Mouse (Mus musculus) ES-Bruce4 (cell line): Measurements from ENCODE around the gene Ccdc57. TPM values are rescaled to one million over a fixed set of nuclear protein-coding genes. Genes with fewer than 3 reads are reported as not detected.

ENCODE experiments used
- H3K27ac ChIP-seq: 2 replicates; pipeline ENCODE4 v1.5.1; 2012; ENCODE audit warnings: low read length, inconsistent platforms; ENCODE audit not compliant: insufficient read depth
- H3K27me3 ChIP-seq: 2 replicates; pipeline ENCODE4 v1.6.1; 2012; ENCODE audit warnings: mild to moderate bottlenecking, low read length, inconsistent platforms; ENCODE audit not compliant: control insufficient read depth, poor library complexity, insufficient read depth, severe bottlenecking
- H3K36me3 ChIP-seq: 2 replicates; pipeline ENCODE4 v1.6.1; 2012; ENCODE audit warnings: inconsistent platforms, mild to moderate bottlenecking, low read length, moderate library complexity; ENCODE audit not compliant: control insufficient read depth, poor library complexity, insufficient read depth, severe bottlenecking
- H3K4me1 ChIP-seq: one replicate; pipeline ENCODE4 v1.8.1; 2011; ENCODE audit warnings: low read length; ENCODE audit not compliant: control insufficient read depth, insufficient read depth
- H3K4me3 ChIP-seq: 2 replicates; pipeline ENCODE4 v1.5.1; 2011; ENCODE audit warnings: low read depth, mild to moderate bottlenecking, low read length
- H3K9ac ChIP-seq: 2 replicates; pipeline ENCODE4 v1.6.1; 2012; ENCODE audit warnings: low read depth, mild to moderate bottlenecking, inconsistent platforms; ENCODE audit not compliant: poor library complexity, severe bottlenecking
- H3K9me3 ChIP-seq: replicated peaks from 2 replicates; pipeline ENCODE4 v1.6.1; 2012; ENCODE audit warnings: mild to moderate bottlenecking, low read length, inconsistent platforms; ENCODE audit not compliant: control insufficient read depth, poor library complexity, insufficient read depth, severe bottlenecking
- CTCF ChIP-seq: IDR thresholded peaks from one replicate; pipeline ENCODE4 v1.8.1; 2011; ENCODE audit warnings: low read depth, low read length
- EP300 ChIP-seq: IDR thresholded peaks from 2 replicates; pipeline ENCODE4 v1.6.1; 2011; ENCODE audit warnings: low read depth, low read length; ENCODE audit not compliant: insufficient read depth
- POLR2A ChIP-seq: IDR thresholded peaks from one replicate; pipeline ENCODE4 v1.8.1; 2011; ENCODE audit warnings: low read length; ENCODE audit not compliant: insufficient read depth
- polyA plus RNA-seq: library from polyadenylated mRNA; stranded (reverse); fragments of >200 nt; gene quantifications from 2 replicates; pipeline ENCODE4 v1.2.4, GENCODE M21; 2011; ENCODE audit warnings: low read depth; ENCODE audit not compliant: missing spikeins, insufficient read depth, insufficient read length

Ccdc57 gene
- 3.4 and 3.8 TPM in 2 replicates for polyA plus RNA-seq

DNA sequence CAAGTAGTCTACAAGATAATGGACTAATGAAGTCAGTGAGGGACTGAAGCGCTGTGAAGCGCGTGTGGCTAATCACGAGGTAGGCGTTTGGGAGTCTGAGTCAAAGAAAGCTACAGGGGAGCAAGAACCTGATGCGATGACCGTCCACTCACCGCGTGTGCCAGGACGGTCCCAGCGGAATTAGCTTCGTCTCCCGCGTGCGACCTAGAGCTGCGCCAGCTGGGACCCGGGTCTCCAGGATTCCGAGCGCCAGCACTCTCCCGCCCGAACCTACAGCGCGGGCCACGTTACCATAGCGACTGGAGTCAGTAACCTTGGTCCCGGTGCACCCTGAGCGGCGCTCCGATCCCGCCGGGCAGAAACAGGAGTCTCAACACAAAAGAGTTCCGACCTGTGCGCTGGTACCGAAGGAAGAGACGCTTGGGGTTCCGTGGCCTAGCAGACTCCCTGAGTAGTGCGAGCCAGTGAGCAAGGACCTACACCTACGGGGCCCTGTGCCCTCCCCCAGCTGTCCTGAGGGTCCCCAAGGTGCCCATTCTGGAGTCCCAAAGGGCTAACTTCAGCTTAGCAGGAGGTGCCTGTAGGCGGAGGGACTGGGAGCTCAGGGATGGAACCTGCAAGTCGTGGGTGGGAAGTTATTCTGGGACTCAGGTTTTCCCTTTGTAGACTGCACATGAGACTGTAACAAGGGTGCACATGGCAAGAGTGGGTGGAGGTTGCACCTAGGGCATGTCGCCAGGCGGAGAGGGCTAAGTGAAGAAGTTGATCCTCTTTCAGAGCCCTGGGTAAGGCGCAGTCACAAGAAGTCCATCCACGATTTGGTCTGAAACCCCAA, at the start of gene Ccdc57:
Gene Ccdc57 (minus strand): TSS at position 309 of the 835 bp plus-strand sequence.
- Histone ChIP-seq H3K9me3 (no peaks in the 10 kb centered on the region), H3K9ac (peak within 1 kb of the TSS; percentile 46), H3K4me3 (peak within 1 kb of the TSS; percentile 89), H3K36me3 (no peaks in the 10 kb centered on the region), H3K4me1 (no peaks in the 10 kb centered on the region), H3K27ac (no peak within 1 kb of the TSS), H3K27me3 (no peaks in the 10 kb centered on the region)
- TF ChIP-seq POLR2A (peak; percentile 6), CTCF (no peak)

DNA sequence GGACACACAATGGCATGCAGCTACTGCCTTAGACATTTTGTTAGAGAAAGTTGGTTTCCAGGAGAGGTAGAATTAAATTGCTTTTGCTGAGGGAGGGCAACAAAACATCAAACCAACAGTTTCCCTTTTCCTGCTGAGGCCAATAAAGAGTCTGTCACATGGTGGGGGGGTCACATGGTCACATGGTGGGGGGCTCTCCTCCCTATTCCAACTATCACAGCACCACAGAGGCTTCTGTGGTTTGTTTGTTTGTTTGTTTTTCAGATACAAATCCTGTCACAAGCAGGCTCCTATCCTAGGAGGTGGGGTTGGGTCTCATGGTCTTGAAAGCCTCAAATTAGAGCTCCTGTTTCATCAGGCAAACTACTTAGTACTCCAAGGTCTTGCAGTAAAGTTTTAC, 49.8 kb upstream of the Ccdc57 start:
- no peak for TF ChIP-seq EP300
- TF ChIP-seq CTCF, result no peak
- no peak for TF ChIP-seq POLR2A
- Histone ChIP-seq H3K9ac (no peak overlapping the region), H3K36me3 (peaks cover 66% of the 10 kb centered on the region), H3K9me3 (no peaks in the 10 kb centered on the region), H3K4me3 (no peak overlapping the region), H3K27me3 (no peaks in the 10 kb centered on the region), H3K4me1 (no peaks in the 10 kb centered on the region), H3K27ac (no peak overlapping the region)

DNA sequence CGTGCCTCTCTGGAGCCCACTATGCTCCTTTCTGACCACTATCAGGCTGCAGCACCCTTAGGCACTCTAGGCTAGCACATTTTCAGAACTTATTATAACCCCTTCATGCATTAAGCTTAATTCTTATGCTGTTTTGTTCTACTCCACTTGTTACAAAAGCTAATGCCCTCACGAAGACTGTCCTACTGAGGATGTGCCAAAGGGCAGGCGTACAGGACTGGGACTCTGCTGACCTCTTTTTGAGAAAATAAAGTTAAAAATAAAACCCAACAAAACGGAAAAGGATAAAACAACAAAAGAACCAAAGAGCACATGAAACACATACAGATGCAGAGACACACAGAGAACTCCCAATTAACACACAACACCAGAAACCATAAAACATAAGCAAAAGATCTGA, 49.0 kb upstream of the Ccdc57 start:
- H3K36me3 ChIP-seq, result peaks cover 73% of the 10 kb centered on the region
- H3K4me3 ChIP-seq, result no peak overlapping the region
- TF ChIP-seq POLR2A, result no peak
- no peak for TF ChIP-seq EP300
- no peak for TF ChIP-seq CTCF
- H3K4me1 ChIP-seq, result no peaks in the 10 kb centered on the region
- H3K9me3 ChIP-seq, result no peaks in the 10 kb centered on the region
- H3K27ac ChIP-seq, result no peak overlapping the region
- H3K9ac ChIP-seq, result no peak overlapping the region
- H3K27me3 ChIP-seq, result no peaks in the 10 kb centered on the region

GRCm38 (mm10) chr11:120980427-120981035, 47.9 kb upstream of the Ccdc57 start:
- H3K9me3 ChIP-seq, result no peaks in the 10 kb centered on the region
- H3K4me3 ChIP-seq, result no peak overlapping the region
- no peaks in the 10 kb centered on the region for H3K4me1 ChIP-seq
- H3K27me3 ChIP-seq, result no peaks in the 10 kb centered on the region
- no peak overlapping the region for H3K27ac ChIP-seq
- no peak overlapping the region for H3K9ac ChIP-seq
- H3K36me3 ChIP-seq, result peaks cover 77% of the 10 kb centered on the region
- TF ChIP-seq CTCF (no peak), EP300 (no peak), POLR2A (no peak)

DNA sequence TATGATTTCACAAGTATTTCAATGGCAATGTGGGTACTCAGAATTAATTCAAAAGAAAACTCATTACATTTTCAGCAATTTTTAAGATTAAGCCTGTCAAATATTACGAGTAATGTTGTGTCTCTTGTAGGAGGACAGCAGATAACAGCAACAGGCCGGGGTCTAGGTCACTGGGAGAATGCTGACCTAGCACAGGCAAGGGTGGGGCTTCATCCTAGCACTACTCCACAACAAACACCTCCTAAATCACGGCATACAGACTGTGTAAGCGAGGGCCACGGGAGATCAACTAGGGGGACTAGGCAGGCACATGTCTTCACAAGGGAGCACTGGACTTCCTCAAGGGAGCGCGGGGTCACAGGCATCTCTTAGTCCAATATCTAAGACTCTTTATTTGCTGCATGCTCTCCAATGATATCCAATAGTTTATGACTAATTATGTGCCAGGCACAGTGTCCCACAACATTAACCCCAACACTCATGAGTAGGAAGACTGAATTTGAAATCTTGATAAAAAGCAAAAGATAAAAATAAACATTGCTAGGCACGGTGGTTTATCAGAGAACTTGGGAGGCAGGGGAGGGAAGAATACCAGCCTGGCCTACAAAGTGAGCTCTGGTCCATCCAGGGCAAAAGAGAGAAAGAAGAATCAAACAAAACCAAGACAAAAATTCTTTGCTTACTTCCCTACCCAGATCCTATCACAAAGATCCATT, 47.2 kb upstream of the Ccdc57 start:
- Histone ChIP-seq H3K9me3 (no peaks in the 10 kb centered on the region), H3K4me3 (no peak overlapping the region), H3K36me3 (peaks cover 81% of the 10 kb centered on the region)

GRCm38 (mm10) chr11:120973318-120973717, 40.6 kb upstream of the Ccdc57 start:
- no peak overlapping the region for H3K27ac ChIP-seq
- no peak overlapping the region for H3K4me3 ChIP-seq
- peaks cover 80% of the 10 kb centered on the region for H3K36me3 ChIP-seq
- H3K9me3 ChIP-seq, result no peaks in the 10 kb centered on the region
- H3K27me3 ChIP-seq, result no peaks in the 10 kb centered on the region
- no peaks in the 10 kb centered on the region for H3K4me1 ChIP-seq
- TF ChIP-seq EP300 (no peak), POLR2A (no peak), CTCF (no peak)
- H3K9ac ChIP-seq, result no peak overlapping the region

More for the DNA sequence above, 47.2 kb upstream of the Ccdc57 start:
- TF ChIP-seq EP300 (no peak), CTCF (no peak), POLR2A (no peak)
- H3K27me3 ChIP-seq, result no peaks in the 10 kb centered on the region
- no peak overlapping the region for H3K27ac ChIP-seq
- no peaks in the 10 kb centered on the region for H3K4me1 ChIP-seq
- no peak overlapping the region for H3K9ac ChIP-seq
